Mouse (Mus musculus) urinary bladder, adult 18-20 months (tissue): ENCODE measurements around the gene Gm10837.
"Not testable (repeated sequence)": the region's sequence is repeated elsewhere in the genome, so short reads cannot be mapped to it uniquely, and the experiment has no call there.

Experiments used
- DNase-seq, 2 experiments: peaks; one replicate each; pipeline ENCODE4 v3.0.0; 2022; ENCODE audit warnings: low spot score in 2 of 2, mixed read lengths in 2 of 2

Gm10837 gene

DNA sequence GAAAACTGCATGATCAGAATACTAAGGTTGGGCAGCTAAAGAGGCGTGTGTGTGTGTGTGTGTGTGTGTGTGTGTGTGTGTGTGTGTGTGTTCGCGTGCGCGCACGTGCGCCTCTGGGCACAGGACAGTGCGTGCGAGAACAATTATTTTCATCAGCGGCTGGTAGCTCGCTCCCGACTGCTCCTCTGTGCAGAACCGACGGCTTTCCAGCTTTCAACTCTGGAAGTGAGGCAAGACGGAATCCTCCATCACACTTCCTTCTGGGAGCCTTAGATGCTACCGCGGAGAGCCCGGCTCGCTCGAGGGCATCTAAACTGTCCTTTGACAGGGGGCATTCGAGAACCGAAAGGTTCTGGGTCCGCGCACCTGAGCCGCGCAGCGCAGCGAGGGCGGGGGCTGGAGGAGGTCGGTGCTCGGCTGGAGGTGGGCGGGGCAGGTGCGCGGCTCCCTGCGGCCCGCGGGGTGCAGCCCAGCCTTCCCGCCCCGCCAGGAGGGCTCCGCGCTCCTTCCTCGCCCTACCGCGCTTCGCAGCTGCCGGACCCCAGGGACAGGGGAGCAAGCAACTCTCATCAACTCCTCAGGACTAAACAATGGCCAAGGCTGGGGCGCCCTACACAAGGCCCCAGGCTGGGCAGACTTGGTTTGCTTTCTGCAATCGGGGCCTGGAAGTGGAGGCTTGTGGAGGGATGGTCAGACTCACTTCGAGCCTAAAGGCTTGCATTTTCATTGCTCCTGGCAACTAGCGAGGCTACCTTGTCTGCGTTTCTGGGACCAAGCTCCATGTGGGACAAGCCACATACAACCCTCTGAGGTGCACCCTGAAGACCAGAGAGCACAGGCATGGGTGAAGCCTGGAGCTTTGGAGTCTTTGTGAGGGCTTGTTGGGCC lies at the start of gene Gm10837:
Gm10837 (plus strand) TSS at position 146 of the 888 bp plus-strand sequence.
- DNase-seq: no peak

DNA sequence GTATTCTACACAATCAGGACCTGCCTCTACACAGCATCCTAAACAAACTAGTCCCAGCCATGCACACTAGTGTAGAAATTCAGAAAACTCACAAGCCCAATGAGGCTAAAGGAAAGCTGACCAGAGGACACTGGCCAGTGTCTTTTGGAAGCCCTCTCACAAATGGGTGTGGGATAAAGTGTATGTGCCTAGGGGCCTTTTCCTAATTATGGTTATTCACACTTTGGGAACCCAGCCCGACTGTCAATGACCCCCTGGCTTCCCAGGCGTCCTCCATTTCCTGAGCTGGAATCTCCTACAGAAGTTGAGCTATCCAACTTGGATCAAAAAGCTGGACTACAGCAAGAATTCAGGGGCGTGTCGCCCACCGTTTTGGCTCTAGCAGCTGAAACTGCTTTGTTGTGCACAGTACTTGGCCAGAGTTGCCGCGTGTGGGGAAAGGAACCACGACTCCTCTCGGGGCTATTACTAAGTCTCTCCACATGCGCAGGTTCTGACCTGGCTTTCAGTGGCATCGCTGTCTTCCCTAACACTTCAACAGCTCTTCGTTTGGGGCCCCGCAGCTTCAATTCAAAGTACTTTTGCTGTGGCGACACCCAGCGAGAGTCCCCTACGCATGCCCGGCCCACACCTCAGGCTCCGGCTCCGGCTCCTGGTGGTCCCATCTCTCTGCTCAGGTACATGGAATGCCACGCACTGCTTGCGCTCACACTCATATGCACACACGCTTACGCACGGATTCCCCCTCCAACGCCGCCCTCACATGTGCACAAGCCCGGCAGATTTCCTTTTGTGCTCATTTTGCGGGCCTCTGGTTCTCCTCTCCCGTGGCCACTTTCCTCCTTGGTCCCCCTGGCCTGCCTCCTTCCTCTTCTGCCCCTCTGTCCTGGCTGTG lies 40.5 kb upstream of the Gm10837 start:
- DNase-seq: no peak

DNA sequence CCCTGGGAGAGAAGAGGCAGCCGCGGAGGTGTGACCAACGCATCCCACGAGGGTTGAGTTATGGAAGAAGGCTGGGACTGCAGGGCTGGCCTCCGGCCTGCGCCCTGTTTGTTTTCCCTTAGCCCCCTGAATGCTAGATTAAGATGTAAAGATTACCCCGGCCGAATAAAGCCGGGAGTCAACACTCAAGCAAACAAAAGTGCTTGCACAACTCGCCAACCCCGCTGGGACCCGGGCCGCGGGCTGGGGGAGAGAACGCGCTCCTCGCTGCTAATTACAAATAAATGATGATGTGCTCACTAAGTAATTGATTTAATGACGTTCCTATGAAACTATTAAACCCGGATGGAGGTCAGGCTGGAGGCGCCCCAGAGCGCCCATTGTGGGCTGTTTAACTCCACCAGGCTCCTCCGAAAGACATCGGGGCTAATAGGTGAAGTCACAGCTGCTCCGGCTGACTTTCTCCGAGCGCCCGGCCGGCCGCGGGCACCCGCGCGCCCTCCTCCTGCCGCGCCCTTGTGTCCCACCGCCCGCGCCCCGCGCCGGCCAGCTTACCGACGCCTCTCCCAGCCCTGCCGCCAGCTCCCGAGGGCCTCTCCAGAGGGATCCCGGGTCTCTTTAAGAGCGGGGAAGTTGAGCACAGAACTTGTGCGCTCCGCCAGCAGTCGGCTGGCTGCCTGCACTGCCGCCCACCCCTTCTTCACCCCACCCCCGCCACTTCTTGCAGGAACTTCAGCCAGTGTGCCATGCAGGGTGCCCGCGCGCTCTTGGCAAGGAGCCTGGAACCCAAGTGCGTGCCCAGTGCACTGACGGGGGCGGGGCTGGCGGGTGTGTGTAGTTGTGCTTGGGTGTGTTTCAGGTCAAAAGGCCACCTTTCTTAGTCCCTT lies 39.6 kb upstream of the Gm10837 start, which contains the start of gene Gm5089:
Gm5089 (minus strand) TSS at position 620 of the 887 bp plus-strand sequence.
- DNase-seq: no peak

DNA sequence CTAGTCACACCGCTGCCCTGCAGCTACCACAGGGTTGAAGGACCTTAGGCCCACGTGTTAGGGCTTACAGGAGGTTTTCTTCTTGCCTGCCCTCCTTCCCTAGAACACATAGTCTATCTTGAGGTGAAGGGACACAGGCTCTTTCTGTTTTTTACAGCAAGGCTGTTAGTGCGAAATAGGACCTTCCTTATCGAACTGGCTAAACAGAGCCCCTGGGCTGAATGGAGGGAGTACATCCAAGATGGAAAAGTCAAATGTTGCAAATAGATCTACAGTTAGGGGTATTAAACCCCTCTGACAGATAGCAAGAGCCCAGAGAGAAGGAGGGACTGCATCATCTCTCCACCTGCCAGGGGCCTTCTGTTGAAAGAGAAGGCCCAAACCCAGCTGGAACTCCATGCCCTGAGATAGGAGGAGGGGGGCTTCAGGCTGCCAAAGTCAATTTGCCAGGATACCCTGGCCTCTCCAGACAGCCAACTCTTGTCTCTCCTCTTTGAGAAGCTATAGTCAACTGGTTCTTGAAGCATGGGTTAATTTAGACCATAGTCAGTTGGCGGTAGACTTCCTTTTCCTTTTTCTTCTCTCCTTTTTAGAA lies 38.7 kb upstream of the Gm10837 start:
- DNase-seq: no peak

DNA sequence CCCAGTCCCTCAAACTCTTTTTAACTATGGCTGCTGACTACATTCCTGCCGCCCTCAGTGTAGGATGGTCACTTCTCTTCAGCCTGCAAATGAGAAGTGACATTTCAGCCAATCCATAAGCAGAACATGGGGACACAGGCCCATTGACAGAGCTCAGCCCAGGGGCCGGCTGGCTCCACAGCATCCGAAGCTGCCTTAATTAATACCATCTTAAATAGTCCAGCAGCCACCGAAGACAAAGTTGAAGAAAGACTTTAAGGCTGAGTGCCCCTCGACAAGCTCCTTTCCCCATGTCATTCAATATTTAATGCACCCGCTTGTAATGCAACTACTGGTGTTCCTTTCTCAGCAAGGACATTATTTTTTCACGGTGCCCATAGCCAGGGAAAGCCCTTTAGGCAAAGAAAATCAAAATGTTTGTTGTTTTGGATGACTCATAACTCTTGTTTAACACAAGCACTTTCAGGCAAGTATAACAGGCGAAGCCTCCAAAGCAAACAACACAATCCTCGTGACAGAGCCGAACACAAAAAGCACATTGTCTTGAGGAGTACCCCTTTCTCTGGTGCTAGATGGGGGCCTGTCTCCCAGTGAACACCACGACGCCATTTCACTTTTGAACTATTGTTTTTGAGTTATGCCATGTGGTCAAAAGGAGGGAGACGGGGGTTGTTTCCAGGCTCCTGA lies 37.5 kb upstream of the Gm10837 start:
- DNase-seq: no peak

DNA sequence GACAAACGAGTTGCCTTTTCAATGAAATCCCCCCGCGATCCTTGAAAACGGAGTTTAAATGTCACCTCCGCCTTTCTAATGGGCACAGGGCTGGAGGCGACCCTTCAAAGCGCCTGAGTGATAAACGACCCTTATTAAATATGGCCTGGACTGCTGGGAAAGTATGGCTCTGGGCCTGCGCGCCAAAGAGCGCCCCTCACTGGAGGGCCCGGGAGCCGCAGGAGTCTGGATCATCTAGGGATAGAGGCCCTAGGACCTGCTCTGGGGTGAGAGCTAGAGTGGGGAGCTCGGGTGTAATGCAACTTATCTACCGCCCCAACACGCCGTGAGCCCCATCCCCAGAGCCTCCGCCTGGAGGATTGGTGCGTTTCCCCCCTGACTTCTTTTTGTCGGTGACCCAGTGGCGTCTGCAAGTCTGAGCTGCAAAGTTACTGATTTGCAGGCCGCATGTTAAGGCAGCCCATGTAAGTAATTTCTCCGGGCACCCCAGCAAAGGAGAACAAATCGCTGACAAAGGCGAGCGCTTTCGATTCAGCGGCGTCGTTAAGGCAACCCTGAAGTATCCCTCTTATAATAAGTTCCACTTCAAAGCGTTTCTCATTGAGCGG lies 36.9 kb upstream of the Gm10837 start:
- DNase-seq: no peak

DNA sequence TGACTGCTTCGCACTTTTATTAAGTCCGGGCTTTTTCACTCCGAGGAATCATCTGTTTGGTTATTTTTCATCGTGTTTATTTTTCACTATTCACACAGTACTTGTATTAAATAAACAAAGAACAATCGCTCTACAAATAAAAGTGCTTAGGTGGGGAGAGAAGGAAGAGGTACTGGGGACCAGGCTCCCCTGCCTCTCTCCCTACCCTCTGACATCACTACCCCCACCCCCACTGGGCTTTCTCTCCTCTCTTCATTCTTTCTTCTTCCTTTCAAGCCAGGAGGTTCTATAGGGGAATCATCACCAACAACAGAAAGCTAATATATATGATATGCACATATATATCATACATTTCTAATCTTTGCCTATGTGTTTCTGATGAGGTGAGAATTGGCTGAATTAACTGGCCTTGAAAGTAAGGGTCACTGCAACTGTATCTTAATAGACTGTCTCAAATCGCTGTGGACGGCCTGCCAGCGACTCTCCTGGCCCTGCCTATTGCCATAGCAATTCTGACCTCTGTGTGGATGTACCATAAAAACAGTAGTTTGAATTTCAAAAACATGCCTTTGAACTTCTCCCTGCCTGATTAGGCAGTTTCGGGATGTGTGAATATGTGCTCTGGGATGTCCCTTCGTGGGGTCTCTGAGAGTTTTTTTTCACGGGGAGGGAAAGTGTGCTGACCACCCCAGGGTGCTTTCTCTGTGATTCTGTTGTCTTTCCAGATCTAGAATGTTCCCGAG lies 36.2 kb upstream of the Gm10837 start:
- DNase-seq: no peak

DNA sequence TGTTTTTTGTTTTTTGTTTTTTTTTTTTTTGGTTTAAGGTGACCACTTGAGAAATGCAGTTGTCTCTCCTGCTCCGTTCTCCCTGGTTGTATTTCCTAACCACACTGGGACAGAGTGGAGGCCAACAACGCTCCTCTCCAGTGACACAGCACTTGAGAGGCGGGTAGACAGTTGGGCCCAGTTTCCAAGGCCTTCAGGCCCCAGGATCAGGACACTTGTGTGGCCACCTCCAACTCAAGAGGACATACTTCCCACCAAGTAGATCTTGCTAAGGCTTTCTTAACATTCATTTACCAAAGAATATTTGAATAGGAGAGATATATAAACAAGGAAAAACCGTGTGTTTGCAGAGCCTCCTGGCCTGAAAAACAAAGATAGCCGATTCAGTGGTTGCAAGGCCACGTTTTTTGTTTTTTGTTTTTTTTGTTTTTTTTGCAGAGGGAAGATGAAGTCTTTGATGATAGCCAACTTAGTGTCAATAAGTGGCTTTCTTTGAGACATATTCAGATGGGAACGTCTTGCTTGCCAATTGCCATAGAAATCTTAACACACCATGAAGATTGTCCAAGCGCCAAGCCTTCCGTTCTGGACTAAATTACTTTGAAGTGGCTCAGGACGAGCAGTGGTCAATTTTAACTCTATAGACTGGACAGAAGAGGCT lies 35.4 kb upstream of the Gm10837 start:
- no peak for DNase-seq

DNA sequence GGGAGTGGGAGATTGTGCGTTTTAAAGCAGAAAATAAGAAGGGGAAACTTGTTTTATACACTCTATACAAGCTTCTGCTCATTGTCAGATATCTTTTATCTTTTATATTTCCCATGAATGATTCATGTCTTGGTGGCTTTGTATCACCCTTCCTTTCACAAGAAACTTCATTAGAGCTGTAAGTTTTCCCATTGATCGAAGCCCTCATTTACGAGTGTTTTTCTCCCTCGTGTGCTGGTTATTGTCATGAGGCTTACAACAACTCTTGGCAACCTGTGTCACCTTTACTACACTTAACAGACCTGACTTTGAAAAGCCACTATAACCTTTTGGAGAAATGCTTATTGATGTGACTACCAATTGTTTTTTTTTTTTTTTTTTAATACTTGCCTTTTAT lies 34.8 kb upstream of the Gm10837 start:
- no peak for DNase-seq

DNA sequence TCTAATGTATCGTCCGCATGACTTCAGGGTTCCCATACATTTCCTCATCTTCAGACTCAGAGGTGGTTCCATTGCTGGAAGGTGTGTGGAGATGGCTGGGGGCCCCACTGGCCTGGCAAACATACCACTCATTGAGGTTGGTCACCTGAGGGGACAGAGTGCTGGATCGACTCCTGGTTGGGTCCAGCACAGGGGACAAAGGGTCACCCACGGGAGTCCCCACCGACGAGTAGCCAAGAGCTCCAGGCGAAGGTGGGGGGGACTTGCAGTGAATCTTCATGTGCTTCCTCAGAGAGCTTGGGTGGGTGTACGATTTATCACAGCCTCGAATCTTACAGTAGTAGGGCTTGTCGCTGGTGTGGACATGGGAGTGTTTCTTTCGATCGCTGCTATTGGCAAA lies 31.1 kb upstream of the Gm10837 start:
- DNase-seq: not testable (repeated sequence)

DNA sequence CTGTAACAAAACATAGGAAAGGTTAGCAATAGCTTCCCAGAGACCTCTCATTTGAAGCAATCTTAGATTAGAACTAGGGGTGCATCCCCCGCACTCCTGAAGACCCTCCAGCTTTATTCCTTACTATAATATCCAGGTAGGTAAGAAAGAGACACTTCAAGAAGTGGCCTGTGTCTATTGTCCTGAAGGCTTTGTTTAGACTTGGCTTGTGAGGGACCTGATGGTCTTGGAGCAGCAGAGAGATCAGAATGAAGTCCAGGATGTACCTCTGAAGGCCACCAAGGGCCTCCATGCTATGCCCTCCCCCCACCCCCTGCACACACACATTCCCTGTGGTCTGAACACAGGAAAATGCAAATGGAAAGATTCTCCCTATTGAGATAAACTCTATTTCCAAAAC lies 30.6 kb upstream of the Gm10837 start:
- DNase-seq: no peak

DNA sequence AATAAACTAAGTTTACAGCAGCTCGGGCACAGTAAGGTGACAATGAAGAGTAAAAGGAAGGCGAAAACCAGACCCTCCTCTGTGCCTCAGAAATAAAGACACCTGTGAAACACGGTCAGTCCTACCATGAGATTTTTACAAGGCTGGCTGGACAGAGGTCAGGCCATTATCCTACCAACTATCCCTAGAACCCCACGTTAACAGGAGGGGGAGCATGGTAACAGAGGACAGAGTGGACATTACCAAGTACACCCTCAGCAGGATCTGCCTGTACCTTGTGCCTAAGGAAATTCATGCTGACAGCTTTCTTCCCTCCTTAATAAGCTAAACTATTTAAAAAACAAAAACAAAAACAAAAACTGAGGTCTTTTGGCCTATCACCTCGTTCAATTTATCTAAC lies 30.2 kb upstream of the Gm10837 start:
- DNase-seq: no peak

DNA sequence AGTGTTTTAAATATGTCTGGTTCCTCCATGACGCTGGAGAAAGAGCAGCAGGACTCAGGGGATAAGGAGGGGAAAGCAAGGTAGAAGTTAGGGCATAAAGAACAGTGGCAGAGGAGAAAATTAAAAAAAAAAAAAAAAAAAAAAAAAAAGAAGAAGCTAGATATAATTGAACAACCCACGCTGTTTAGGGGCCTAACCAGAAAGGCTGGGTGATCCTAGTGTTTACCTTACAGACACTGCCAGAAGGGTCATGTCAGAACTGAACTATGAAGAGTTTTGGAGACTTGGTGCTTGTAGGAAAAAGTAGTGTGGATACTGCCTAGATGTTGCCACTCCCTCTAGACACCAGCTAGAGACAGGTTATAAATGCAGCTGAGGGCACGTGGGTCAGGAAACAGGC lies 28.9 kb upstream of the Gm10837 start:
- DNase-seq: no peak

DNA sequence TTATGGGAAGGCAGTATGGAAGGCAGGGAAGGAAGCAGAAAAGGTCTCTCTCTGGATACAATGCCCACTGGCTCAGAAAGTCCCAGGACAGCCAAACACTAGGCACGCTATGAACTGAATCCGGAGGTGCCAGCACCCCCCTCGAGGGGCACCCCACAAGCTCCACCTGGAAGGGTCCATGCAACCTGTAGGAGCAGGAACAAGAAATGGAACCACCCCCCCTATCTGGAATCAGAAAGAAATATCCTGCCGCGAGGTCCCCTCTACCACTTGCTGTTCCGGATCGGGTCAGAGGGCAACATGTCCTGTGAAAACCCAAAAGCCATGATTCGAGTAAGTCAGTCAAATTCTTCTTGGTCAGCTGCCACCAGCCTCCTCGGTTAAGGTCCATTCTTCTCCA lies 28.4 kb upstream of the Gm10837 start:
- DNase-seq: no peak

DNA sequence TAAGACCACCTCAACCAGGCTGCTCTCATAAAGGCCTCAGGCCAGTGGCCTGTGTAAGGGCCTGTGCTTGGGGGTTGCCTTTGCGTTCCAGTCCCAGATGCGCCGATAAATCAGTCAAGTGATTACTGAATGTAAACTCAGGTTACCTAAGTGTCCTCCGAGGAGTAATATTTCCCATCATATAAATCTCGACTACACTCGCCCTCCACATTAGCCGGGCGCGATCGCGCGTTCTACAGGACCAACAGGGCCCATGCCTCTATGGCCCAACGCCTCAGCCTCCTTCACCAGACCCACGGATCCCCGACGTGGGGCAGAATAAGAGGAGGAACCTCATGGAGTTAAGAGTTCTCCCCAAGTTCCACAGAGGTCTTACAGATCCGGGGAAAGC lies 27.7 kb upstream of the Gm10837 start:
- DNase-seq: no peak

DNA sequence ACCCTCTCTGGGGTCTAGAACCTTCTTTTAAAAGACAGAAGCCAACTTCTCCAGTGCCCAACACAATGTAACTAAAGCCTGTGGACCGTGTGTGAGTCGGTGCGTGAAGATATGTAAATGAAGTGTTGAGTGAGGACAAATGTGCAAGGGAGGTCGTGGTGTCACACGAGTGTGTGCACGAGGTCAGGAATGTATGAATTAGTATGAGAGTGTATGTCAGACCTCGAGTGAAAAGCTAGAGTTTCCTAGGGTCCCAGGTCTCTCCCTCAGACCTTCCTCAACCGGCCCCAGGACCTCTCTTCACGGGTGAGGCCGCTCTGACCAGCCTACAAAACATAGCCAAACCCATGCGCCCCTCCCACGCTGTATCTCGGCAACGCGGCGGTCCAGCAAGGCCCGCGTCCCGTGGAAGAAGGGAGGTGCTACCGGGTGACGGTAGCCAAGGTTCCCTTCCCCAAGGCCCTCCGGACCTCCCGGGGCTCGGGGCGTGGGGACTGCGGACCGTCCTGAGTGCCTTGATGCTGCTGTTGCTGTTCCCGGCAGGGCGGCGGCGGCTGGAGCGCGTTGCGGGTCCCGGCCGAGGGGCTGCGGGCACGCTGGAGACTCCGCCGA lies 27.2 kb upstream of the Gm10837 start:
- no peak for DNase-seq

DNA sequence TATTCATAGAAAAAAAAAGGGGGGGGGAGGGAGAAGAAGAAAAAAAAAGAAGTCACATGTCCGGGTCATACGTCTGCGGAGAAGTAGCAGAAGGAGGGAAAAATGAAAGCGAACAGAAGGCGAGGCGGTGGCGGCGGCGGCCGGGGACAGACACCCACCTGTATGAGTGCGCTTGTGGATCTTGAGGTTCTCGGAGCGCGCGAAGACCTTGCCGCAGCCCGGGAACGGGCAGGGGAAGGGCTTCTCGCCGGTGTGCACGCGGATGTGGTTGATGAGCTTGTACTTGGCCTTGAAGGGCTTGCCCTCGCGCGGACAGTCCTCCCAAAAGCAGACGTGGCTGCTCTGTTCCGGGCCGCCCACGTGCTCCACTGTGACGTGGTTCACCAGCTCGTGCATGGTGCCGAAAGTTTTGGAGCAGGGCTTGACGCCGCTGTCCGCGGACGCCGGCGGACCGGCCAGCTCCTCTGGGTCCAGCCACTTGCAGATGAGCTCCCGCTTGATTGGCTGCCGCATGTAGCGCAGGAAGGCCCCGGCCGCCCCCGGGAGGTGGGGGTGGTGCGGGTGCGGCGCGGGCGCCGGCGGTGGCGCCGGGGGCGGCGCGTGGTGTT lies 26.5 kb upstream of the Gm10837 start:
- DNase-seq: not testable (repeated sequence)

DNA sequence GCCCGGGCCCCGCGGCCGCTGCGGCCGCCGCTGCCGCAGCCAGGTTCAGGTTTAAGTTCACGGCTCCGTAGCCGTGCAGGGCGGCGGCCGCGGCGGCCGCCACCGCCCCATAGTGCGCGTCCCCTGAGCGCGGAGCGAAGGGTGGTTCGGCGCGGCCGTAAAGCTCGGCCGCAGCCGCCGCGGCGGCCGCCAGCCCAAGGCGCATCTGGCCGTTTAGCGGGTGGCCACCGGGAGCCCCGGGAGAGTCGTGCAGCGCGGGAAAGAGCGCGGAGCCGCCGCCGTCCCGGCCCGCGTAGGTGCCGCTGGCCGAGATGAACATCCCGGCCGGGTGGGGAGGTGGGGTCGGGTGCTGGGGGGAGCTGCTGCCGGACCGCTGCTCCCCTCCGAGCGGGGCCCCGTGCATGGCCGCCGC lies 26.0 kb upstream of the Gm10837 start:
- DNase-seq: no peak
